Mouse (Mus musculus) layer of hippocampus, adult 9-11 months (tissue): ENCODE measurements around the gene Prim2.

Experiments
- DNase-seq: peaks from one replicate; pipeline ENCODE4 v3.0.0; 2022

Gene Prim2

DNA sequence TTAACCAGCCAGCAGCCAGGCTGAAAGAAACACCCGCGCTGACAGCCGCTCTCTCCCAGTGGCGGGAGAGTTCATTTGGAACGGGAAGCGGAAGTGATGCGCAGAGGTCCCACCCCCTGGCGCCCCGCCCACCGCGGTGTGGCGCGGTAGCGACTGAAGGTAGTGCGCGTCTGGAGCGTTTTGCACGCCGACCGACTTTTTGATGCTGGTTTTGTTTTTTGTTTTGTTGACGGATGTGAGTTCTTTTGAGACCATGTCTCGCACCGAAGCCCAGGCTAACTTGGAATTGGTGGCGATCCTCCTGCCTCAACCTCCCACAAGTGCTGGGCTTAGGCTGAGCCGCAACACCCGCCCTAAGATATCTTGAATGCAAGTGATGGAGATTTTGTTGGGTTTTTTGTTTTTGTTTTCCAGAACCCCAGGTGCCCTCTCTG lies at the start of gene Prim2:
Prim2 (minus strand) TSS at position 88 of the 434 bp plus-strand sequence.
- DNase-seq, result peak; percentile 78

DNA sequence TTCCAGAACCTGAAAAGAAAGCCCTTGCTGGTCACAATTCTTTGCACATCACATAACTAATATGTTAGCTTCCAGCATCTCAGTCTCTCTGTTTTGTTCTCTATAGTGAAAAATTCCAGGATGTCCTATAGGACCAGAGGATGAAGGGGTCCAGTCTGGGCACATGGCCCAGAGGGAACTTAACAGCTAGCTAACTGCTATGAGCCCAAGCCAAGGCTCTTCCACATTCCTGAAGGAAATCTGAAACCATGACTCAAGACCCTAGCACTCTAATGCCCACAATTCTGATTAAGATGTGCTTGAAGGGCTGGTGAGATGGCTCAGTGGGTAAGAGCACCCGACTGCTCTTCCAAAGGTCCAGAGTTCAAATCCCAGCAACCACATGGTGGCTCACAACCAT lies 48.0 kb upstream of the Prim2 start:
- DNase-seq, result no peak

- DNase-seq, result no peak
Observed at GRCm38 (mm10) chr1:33714796-33715195, 45.2 kb upstream of the Prim2 start.

- DNase-seq, result no peak
Observed at GRCm38 (mm10) chr1:33712026-33712425, 42.4 kb upstream of the Prim2 start.

- DNase-seq, result no peak
Observed at GRCm38 (mm10) chr1:33709615-33710014, 40.0 kb upstream of the Prim2 start.

DNA sequence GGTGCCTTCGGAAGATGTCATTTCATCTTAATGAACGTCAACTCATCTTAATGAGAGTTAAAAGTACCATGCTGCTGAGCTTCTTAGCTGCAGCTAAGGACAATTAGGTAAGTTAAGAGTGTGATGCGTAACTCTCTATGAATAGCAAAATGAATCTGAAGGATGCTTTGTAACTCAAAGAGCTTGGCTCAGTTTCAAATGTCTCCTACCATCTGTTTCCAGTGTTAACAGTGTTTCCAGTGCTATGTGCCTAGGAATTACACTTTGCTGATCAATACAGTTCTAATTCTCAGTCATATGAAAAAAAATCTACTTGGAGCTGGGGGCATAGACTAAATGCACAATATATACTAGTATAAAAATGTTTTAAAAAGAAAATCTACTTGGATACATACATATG lies 31.6 kb upstream of the Prim2 start:
- peak; percentile 17 for DNase-seq

- DNase-seq, result no peak
Observed at GRCm38 (mm10) chr1:33696016-33696415, 26.4 kb upstream of the Prim2 start.

GRCm38 (mm10) chr1:33693893-33694292 lies 24.3 kb upstream of the Prim2 start:
- no peak for DNase-seq

GRCm38 (mm10) chr1:33690087-33690448 lies 20.5 kb upstream of the Prim2 start:
- DNase-seq, result no peak

- DNase-seq, result no peak
Observed at GRCm38 (mm10) chr1:33689446-33690086, 20.0 kb upstream of the Prim2 start.

- DNase-seq, result no peak
Observed at GRCm38 (mm10) chr1:33688810-33689209, 19.2 kb upstream of the Prim2 start.

DNA sequence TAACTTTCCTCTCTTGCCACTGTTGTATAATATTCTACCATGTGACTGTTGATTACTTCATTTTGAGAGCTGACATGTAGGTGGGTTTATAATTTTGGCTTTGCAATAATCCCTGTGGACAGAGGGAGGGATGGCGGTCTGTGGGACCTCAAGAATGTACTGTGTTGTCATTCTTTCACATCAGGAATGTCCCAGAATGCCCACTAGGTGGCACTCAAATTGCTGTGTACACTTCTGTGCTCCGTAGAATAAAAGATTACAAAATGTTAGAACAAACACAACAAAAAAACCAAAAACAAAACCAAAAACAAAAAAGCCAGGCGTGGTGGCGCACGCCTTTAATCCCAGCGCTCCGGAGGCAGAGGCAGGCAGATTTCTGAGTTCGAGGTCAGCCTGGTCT lies 14.9 kb upstream of the Prim2 start:
- DNase-seq, result no peak

DNA sequence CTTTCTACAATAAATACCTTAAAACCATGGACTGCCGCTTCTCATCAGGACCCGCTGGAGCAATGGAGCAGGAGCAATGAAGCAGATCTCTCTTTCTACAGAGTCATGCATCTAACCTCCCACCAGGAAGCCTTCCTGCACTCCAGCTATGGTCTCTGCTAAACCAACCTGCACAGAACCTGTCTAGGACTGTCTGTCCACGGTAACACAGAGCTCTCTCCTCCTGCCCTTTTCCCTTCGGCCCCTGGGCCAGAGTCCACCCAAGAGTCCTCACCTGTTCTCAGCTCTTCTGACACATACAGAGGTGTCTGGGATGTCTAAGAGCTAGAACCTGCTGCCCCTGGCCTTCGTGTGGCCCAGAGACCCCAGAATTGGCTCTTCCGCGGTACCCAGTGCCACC lies 11.3 kb upstream of the Prim2 start:
- DNase-seq, result no peak

DNA sequence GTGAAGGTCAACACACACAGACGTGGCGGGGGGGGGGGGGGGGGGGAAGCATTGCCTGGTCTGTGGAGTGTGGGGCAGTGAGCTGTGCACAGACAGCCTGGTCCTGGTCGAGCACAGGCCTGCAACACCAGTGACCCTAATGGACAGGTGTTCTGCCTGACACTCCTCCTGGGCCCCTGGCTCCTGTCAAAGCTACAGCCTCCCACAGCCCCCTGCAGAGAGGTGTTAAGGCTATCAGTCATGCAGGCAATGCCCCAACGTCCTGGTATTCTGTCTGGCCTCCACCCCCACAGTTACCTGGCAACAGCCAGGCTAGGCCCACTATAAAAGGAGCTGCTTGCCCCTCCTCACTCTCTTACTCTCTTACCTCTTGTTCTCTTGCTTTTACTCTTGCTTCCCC lies 10.8 kb upstream of the Prim2 start:
- no peak for DNase-seq

- DNase-seq, result no peak
Observed at GRCm38 (mm10) chr1:33673158-33673960, 3.8 kb upstream of the Prim2 start.

GRCm38 (mm10) chr1:33672514-33672913 lies 2.9 kb upstream of the Prim2 start:
- no peak for DNase-seq

GRCm38 (mm10) chr1:33672083-33672482 lies 2.5 kb upstream of the Prim2 start:
- no peak for DNase-seq

GRCm38 (mm10) chr1:33671441-33671840 lies 1.8 kb upstream of the Prim2 start:
- peak; percentile 17 for DNase-seq

DNA sequence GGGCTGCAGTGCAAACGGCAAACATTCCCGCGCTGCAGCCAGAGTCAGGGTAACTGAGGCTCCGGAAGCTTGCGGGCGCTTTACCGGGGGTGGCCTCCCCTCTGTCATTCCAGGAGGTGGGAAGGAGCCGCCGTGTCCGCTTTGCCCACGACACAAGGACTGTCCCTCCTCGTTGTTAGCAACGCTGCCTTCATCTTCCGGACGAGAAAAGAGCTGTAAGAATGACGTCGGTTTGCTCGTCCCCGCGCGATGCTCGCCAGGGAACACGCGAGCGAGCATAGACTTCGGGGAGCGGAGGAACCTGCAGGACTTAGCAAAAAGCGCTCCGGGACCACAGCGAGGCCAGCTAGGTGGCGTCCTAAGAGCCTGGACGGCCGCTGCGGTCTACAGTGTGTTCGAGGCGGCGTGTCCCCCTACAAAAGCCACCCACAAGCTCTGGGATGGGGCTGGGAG lies 595 bp upstream of the Prim2 start:
- DNase-seq, result peak; percentile 60

DNA sequence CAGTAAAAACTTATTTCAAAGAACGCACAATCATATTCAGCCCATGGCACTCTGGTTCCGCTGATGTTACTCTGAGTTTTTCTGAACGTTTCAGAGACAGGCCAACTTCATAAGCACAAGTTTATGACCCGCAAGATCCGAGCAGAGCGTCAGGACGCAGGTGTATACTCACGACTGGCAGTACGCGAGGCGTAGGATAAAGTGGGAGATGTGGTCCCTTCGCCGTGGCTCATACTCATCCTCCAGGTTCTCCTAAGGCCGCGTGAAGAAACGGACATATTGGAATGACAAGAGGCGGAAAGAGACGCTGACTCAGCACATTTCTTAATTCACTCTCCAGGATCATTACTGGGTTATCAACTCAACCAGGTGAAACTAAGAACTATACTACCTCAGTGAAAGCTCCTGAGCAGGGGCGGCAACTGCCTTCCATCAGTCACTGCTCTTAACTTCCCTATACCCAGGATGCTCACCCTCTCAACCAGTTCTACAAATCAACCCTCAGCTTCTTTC lies 5.9 kb downstream of the Prim2 start:
- DNase-seq, result no peak

GRCm38 (mm10) chr1:33663163-33663562 lies 6.4 kb downstream of the Prim2 start:
- DNase-seq, result no peak

- no peak for DNase-seq
Observed at GRCm38 (mm10) chr1:33658302-33658701, 11.3 kb downstream of the Prim2 start.

DNA sequence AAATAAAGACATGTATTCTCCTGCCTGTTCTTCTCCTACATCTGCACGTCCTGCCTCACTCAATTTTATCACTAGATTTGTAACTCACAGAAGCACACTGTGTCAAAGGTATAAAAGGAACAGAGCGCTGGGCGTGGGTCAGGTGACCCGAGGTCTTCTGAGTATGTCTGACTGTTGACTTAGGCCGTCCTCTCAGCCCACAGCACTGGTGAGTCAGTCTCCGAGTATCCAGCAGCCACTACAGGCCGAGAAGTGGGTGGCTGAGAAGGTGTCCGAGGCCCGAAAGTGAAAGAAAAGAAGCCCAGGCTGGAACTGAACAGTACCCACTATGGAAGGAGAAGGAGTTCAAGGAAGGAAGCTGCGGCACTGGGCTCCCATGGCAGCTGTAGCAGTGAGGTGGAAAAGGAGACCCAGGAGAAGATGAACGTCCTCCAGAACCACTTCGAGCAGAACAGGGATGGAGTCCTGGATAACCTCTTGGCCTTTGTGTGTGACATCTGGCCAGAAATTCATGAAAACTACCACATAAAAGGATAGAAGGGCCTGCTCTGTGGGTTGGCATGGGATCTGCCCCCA lies 11.9 kb downstream of the Prim2 start:
- DNase-seq, result no peak

DNA sequence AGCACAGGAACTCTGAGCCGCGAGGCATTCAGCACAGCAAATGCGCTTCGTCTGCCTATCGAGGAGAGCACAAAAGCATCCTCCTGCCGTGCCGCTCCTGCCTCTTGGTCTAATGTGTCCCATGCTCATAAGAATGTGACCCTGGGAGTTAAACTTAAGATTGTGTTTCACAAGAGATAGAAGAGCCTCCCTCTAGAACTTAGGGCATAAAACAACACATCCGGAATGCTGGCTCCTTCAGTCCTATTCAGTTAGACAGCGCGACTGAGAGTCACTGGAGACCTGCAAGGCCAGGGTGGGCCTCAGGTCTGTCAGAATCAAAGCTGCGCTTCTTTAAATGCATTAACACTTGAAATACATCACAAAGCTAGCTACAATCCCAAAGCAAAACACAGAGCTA lies 18.7 kb downstream of the Prim2 start:
- DNase-seq, result no peak
